Mouse (Mus musculus): ENCODE measurements at regions not wholly inside any gene's neighbourhood (a gene's known extent, or its start where the extent isn't known, plus 50 kb on each side); places are given as distances from the start of the nearest gene placed in this dataset.

- Histone ChIP-seq H3K4me1 (replicated peaks; ENCODE audit: control insufficient read depth, insufficient read depth) (no peaks in the 10 kb centered on the region), H3K27ac (replicated peaks) (no peak overlapping the region), H3K4me3 (ENCODE audit: low read depth, low read length) (no peak overlapping the region), H3K36me3 (ENCODE audit: control insufficient read depth, insufficient read depth, low read length) (no peaks in the 10 kb centered on the region), H3K4me2 (replicated peaks; ENCODE audit: low read depth) (no peak overlapping the region), H3K9ac (ENCODE audit: low read length) (no peak overlapping the region), H3K27me3 (ENCODE audit: control insufficient read depth, insufficient read depth, low read length) (no peaks in the 10 kb centered on the region), H3K9me3 (ENCODE audit: control insufficient read depth, low read length) (no peaks in the 10 kb centered on the region)
- no peak for TF ChIP-seq CTCF (IDR thresholded peaks at IDR 0.05; ENCODE audit: low read depth)
- no peak for TF ChIP-seq EP300 (optimal IDR thresholded peaks at IDR 0.05)
- DNase-seq (ENCODE audit: low spot score) (no peak), ATAC-seq (ENCODE audit: low FRiP score, low TSS enrichment) (no peak)
- 82% methylated on average over 5 of the region's 5 CpGs for WGBS
Observed at GRCm38 (mm10) chr9:101714805-101715204, 146.8 kb upstream of the 9630041A04Rik start.

DNA sequence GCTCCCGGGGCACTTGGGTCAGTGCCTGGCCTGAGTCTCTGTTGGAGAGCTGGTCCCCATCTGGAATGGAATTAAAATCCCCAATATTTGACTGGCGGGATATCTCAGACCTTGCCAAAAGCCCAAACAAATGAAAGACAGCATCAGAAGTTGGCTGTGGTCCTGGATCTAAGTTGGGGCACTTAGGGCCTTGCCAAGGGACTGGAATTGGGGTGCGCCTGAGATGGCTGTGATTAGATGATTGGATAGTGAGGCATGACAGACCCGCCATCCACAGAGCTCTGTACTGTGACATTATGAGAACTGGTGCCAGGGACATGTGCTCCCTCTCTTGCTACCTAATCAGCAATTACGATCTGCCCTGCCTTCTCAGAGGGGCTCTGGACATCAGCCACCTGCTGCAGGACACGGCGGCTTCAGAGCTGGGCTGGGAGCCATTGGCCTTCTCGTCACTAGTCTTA, 151.0 kb upstream of the 9630041A04Rik start:
- Histone ChIP-seq H3K4me1 (replicated peaks; ENCODE audit: control insufficient read depth, insufficient read depth) (no peaks in the 10 kb centered on the region), H3K9ac (ENCODE audit: low read length) (no peak overlapping the region), H3K4me2 (replicated peaks; ENCODE audit: low read depth) (no peak overlapping the region), H3K9me3 (ENCODE audit: control insufficient read depth, low read length) (no peaks in the 10 kb centered on the region), H3K36me3 (ENCODE audit: control insufficient read depth, insufficient read depth, low read length) (no peaks in the 10 kb centered on the region), H3K27me3 (ENCODE audit: control insufficient read depth, insufficient read depth, low read length) (no peaks in the 10 kb centered on the region), H3K4me3 (ENCODE audit: low read depth, low read length) (no peak overlapping the region), H3K27ac (replicated peaks) (no peak overlapping the region)
- no peak for DNase-seq (ENCODE audit: low spot score)
- ATAC-seq (ENCODE audit: low FRiP score, low TSS enrichment), result no peak
- WGBS, result 78% methylated on average over 8 of the region's 8 CpGs
- no peak for TF ChIP-seq EP300 (optimal IDR thresholded peaks at IDR 0.05)
- TF ChIP-seq CTCF (IDR thresholded peaks at IDR 0.05; ENCODE audit: low read depth), result no peak

DNA sequence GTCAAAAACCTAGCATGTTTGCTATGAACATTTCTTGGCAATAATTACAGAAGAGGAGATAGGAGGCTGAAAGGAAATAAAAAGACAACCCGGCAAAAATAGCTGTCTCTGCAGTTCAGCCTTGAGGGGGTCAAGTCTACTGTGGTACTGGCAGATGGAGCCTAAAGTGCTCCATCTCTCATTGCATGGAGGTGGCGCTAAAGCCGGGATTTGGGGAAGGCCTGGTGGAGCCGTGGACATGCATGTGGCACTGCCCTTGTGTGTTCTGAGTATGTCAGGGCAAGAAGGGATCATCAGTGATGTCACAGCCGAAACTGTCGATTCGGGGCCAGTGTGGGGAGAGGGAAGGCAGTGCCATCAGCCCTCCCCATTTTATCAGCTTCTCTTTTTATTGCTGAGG, 161.3 kb upstream of the 9630041A04Rik start:
- Histone ChIP-seq H3K9ac (ENCODE audit: low read length) (no peak overlapping the region), H3K4me2 (replicated peaks; ENCODE audit: low read depth) (no peak overlapping the region)
- no peak for DNase-seq (ENCODE audit: low spot score)

GRCm38 (mm10) chr9:101694054-101694453, 167.6 kb upstream of the 9630041A04Rik start:
- ATAC-seq (ENCODE audit: low FRiP score, low TSS enrichment) (no peak), DNase-seq (ENCODE audit: low spot score) (no peak)
- TF ChIP-seq CTCF (IDR thresholded peaks at IDR 0.05; ENCODE audit: low read depth), result no peak
- TF ChIP-seq EP300 (optimal IDR thresholded peaks at IDR 0.05), result no peak
- Histone ChIP-seq H3K27me3 (ENCODE audit: control insufficient read depth, insufficient read depth, low read length) (no peaks in the 10 kb centered on the region), H3K27ac (replicated peaks) (no peak overlapping the region), H3K4me3 (ENCODE audit: low read depth, low read length) (no peak overlapping the region), H3K9ac (ENCODE audit: low read length) (no peak overlapping the region), H3K4me1 (replicated peaks; ENCODE audit: control insufficient read depth, insufficient read depth) (no peaks in the 10 kb centered on the region), H3K9me3 (ENCODE audit: control insufficient read depth, low read length) (no peaks in the 10 kb centered on the region), H3K4me2 (replicated peaks; ENCODE audit: low read depth) (no peak overlapping the region), H3K36me3 (ENCODE audit: control insufficient read depth, insufficient read depth, low read length) (no peaks in the 10 kb centered on the region)
- WGBS, result 84% methylated on average over 5 of the region's 5 CpGs

More for the DNA sequence above, 161.3 kb upstream of the 9630041A04Rik start:
- H3K36me3 ChIP-seq (ENCODE audit: control insufficient read depth, insufficient read depth, low read length), result no peaks in the 10 kb centered on the region
- no peaks in the 10 kb centered on the region for H3K4me1 ChIP-seq (replicated peaks; ENCODE audit: control insufficient read depth, insufficient read depth)
- no peaks in the 10 kb centered on the region for H3K9me3 ChIP-seq (ENCODE audit: control insufficient read depth, low read length)
- H3K4me3 ChIP-seq (ENCODE audit: low read depth, low read length), result no peak overlapping the region
- no peak overlapping the region for H3K27ac ChIP-seq (replicated peaks)
- WGBS, result 84% methylated on average over 7 of the region's 7 CpGs
- TF ChIP-seq EP300 (optimal IDR thresholded peaks at IDR 0.05) (no peak), CTCF (IDR thresholded peaks at IDR 0.05; ENCODE audit: low read depth) (no peak)
- no peak for ATAC-seq (ENCODE audit: low FRiP score, low TSS enrichment)
- no peaks in the 10 kb centered on the region for H3K27me3 ChIP-seq (ENCODE audit: control insufficient read depth, insufficient read depth, low read length)

DNA sequence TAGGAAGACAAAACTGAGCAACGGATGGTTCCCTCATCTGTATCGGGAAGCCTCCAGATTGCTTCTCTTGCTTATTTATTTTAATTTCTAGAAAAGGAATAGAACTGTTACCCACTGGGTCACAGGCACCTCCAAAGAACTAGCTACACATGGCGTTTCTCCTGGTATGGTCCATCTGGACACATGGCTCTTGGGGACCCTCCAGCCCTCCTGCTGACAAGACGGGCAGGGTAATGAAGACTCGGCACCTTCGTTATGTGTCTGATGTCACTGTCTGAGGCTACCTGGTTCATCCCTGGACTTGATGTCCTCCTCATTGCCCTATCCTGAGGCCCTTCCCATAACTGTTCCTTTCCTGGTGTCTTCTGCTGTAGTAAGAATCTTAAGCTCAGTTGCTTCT, 170.3 kb upstream of the 9630041A04Rik start:
- Histone ChIP-seq H3K9me3 (ENCODE audit: control insufficient read depth, low read length) (no peaks in the 10 kb centered on the region), H3K4me3 (ENCODE audit: low read depth, low read length) (no peak overlapping the region), H3K4me1 (replicated peaks; ENCODE audit: control insufficient read depth, insufficient read depth) (no peaks in the 10 kb centered on the region), H3K36me3 (ENCODE audit: control insufficient read depth, insufficient read depth, low read length) (no peaks in the 10 kb centered on the region), H3K27ac (replicated peaks) (no peak overlapping the region), H3K27me3 (ENCODE audit: control insufficient read depth, insufficient read depth, low read length) (no peaks in the 10 kb centered on the region), H3K9ac (ENCODE audit: low read length) (no peak overlapping the region), H3K4me2 (replicated peaks; ENCODE audit: low read depth) (no peak overlapping the region)
- no peak for DNase-seq (ENCODE audit: low spot score)
- WGBS, result 89% methylated on average over 6 of the region's 6 CpGs
- TF ChIP-seq CTCF (IDR thresholded peaks at IDR 0.05; ENCODE audit: low read depth), result no peak
- no peak for TF ChIP-seq EP300 (optimal IDR thresholded peaks at IDR 0.05)
- ATAC-seq (ENCODE audit: low FRiP score, low TSS enrichment), result no peak

DNA sequence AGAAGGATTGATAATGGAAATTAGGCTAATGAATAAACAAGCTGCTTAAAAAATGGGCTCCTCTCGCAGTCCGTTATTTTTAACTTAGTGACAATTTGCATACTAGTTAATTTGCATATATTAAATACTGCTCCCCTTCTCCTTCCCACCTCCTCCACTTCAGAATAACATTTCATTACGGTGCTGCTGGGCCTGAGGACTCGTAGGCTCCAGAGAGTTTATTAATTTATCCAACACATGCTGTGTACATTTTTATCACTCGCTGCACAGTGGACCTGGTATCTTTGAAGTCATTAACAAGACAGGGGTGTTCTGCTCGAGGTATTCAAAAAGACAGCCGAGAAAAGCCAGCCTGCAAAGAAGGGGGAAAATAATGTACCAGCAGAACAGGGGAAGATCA, 170.7 kb upstream of the 9630041A04Rik start:
- Histone ChIP-seq H3K9me3 (ENCODE audit: control insufficient read depth, low read length) (no peaks in the 10 kb centered on the region), H3K36me3 (ENCODE audit: control insufficient read depth, insufficient read depth, low read length) (no peaks in the 10 kb centered on the region), H3K27me3 (ENCODE audit: control insufficient read depth, insufficient read depth, low read length) (no peaks in the 10 kb centered on the region), H3K4me1 (replicated peaks; ENCODE audit: control insufficient read depth, insufficient read depth) (no peaks in the 10 kb centered on the region), H3K4me2 (replicated peaks; ENCODE audit: low read depth) (no peak overlapping the region), H3K9ac (ENCODE audit: low read length) (no peak overlapping the region), H3K4me3 (ENCODE audit: low read depth, low read length) (no peak overlapping the region), H3K27ac (replicated peaks) (no peak overlapping the region)
- no peak for ATAC-seq (ENCODE audit: low FRiP score, low TSS enrichment)
- TF ChIP-seq EP300 (optimal IDR thresholded peaks at IDR 0.05) (no peak), CTCF (IDR thresholded peaks at IDR 0.05; ENCODE audit: low read depth) (no peak)
- DNase-seq (ENCODE audit: low spot score), result no peak
- 67% methylated on average over 7 of the region's 7 CpGs for WGBS
